19 mouse cellular contexts compared by ENCODE assay signal in the genomic region with DNA sequence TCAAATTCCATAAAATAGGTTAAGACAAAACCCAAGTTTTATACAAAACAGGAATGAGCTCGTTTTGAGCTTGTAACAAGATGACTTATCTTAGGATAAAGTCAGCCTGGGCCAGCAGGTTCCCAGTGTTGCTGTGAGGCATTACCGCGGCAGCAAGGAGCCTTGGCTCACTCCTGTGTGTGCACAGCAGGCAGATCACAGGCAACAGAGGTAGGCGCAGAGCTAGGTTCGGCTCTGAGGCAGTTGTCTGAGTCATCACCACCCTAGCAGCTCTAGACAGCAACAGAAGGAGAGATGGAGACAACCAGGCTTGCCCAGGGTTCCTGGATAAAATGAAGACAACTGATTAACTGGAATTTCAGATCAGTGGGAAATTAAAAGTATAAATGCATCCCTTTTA. TPM values are rescaled to one million over a fixed set of nuclear protein-coding genes. Genes with fewer than 3 reads are reported as not detected.
DNase-seq lines count a peak whose midpoint lies in the region; ATAC-seq and TF ChIP-seq lines count a peak whose summit lies in the region.
"Had no signal": no experiment of that assay in that cellular context is flagged by ENCODE, and none has a peak within 500 bp of the region (broad histone marks: within the 10 kb centered on the region; RNA-seq: fewer than 3 reads in every experiment).

No protein-coding gene starts in this region.

- H3K4me1 ChIP-seq in stomach, postnatal 0 days (replicated peaks; ENCODE audit: control insufficient read depth, insufficient read depth): no peaks in the 10 kb centered on the region
- H3K4me1 ChIP-seq in midbrain, postnatal 0 days (ENCODE audit: insufficient read depth, low read length): no peaks in the 10 kb centered on the region
- H3K4me1 ChIP-seq: embryonic facial prominence, embryonic 13.5 days; forebrain, embryonic 13.5 days; heart, embryonic 13.5 days; hindbrain, embryonic 12.5 days; megakaryocyte, embryonic 14.5 days had no signal

- H3K27ac ChIP-seq in stomach, postnatal 0 days (replicated peaks): peak overlapping the region; percentile 40; the same call in 1 of the 2 replicates
- H3K27ac ChIP-seq in midbrain, postnatal 0 days (ENCODE audit: low read depth, low read length): no peak overlapping the region
- H3K27ac ChIP-seq: embryonic facial prominence, embryonic 13.5 days; forebrain, embryonic 13.5 days; heart, embryonic 13.5 days; hindbrain, embryonic 12.5 days had no signal

- H3K36me3 ChIP-seq in stomach, postnatal 0 days (ENCODE audit: control insufficient read depth, insufficient read depth, low read length): no peaks in the 10 kb centered on the region
- no peaks in the 10 kb centered on the region for H3K36me3 ChIP-seq in midbrain, postnatal 0 days (ENCODE audit: insufficient read depth, low read length)
- H3K36me3 ChIP-seq: embryonic facial prominence, embryonic 13.5 days; heart, embryonic 13.5 days; hindbrain, embryonic 12.5 days had no signal

- no peak overlapping the region for H3K4me2 ChIP-seq in stomach, postnatal 0 days (replicated peaks; ENCODE audit: low read depth)
- no peak overlapping the region for H3K4me2 ChIP-seq in midbrain, postnatal 0 days (ENCODE audit: low read depth, low read length, poor library complexity, severe bottlenecking)
- H3K4me2 ChIP-seq: embryonic facial prominence, embryonic 13.5 days; forebrain, embryonic 13.5 days; heart, embryonic 13.5 days; hindbrain, embryonic 12.5 days; lung, embryonic 14.5 days had no signal

- H3K4me3 ChIP-seq in stomach, postnatal 0 days (ENCODE audit: low read depth, low read length): no peak overlapping the region
- no peak overlapping the region for H3K4me3 ChIP-seq in midbrain, postnatal 0 days (ENCODE audit: low read depth, low read length)
- H3K4me3 ChIP-seq: embryonic facial prominence, embryonic 13.5 days; forebrain, embryonic 13.5 days; heart, embryonic 13.5 days; hindbrain, embryonic 12.5 days; megakaryocyte, embryonic 14.5 days had no signal

- DNase-seq in layer of hippocampus, adult 18-20 months (ENCODE audit: low spot score in 2 of 2): peak; percentile 43 to 55
- DNase-seq in layer of hippocampus, adult 9-10 months (ENCODE audit: low spot score): no peak
- peak; percentile 21 to 31 for DNase-seq in urinary bladder, adult 18-20 months (ENCODE audit: low spot score in 2 of 2)
- no peak for DNase-seq in urinary bladder, postnatal 4 days (ENCODE audit: low spot score in 2 of 2)
- peak; percentile 72 to 78 for DNase-seq in cerebellum, postnatal 25 days
- DNase-seq in stomach, postnatal 0 days (ENCODE audit: low spot score): peak; percentile 19
- DNase-seq in midbrain, postnatal 0 days (ENCODE audit: low spot score): no peak
- DNase-seq in adrenal gland, adult 8-10 months: no peak
- DNase-seq: gastrocnemius, postnatal 25 days; kidney, adult 11 months; kidney, postnatal 4 days; liver; thymus, adult 2 months had no signal

- H3K9ac ChIP-seq in stomach, postnatal 0 days (ENCODE audit: low read length): no peak overlapping the region
- no peak overlapping the region for H3K9ac ChIP-seq in midbrain, postnatal 0 days (replicated peaks; ENCODE audit: low read length, poor library complexity, severe bottlenecking)
- H3K9ac ChIP-seq: embryonic facial prominence, embryonic 13.5 days; forebrain, embryonic 13.5 days; heart, embryonic 13.5 days; hindbrain, embryonic 12.5 days; lung, embryonic 14.5 days had no signal

- no peak for TF ChIP-seq CTCF in stomach, postnatal 0 days (IDR thresholded peaks at IDR 0.05; ENCODE audit: low read depth)
- no peak for TF ChIP-seq CTCF in midbrain, postnatal 0 days (IDR thresholded peaks at IDR 0.05)

- peak; percentile 9 for TF ChIP-seq EP300 in stomach, postnatal 0 days (optimal IDR thresholded peaks at IDR 0.05)

- H3K9me3 ChIP-seq in stomach, postnatal 0 days (ENCODE audit: control insufficient read depth, low read length): no peaks in the 10 kb centered on the region
- H3K9me3 ChIP-seq in midbrain, postnatal 0 days (ENCODE audit: low read length): no peaks in the 10 kb centered on the region
- H3K9me3 ChIP-seq: embryonic facial prominence, embryonic 13.5 days; forebrain, embryonic 13.5 days; heart, embryonic 13.5 days; hindbrain, embryonic 12.5 days; megakaryocyte, embryonic 14.5 days had no signal

- 14% methylated on average over 5 of the region's 5 CpGs for WGBS in stomach, postnatal 0 days
- WGBS in midbrain, postnatal 0 days: 45% methylated on average over 5 of the region's 5 CpGs

- no peaks in the 10 kb centered on the region for H3K27me3 ChIP-seq in stomach, postnatal 0 days (ENCODE audit: control insufficient read depth, insufficient read depth, low read length)
- no peaks in the 10 kb centered on the region for H3K27me3 ChIP-seq in midbrain, postnatal 0 days (ENCODE audit: insufficient read depth, low read length)
- H3K27me3 ChIP-seq: embryonic facial prominence, embryonic 13.5 days; heart, embryonic 13.5 days; hindbrain, embryonic 12.5 days had no signal

- ATAC-seq in stomach, postnatal 0 days (ENCODE audit: low FRiP score, low TSS enrichment): peak; percentile 64; the same call in 1 of the 2 replicates
- ATAC-seq in midbrain, postnatal 0 days (ENCODE audit: low FRiP score): no peak
- ATAC-seq: forebrain, embryonic 13.5 days had no signal

RNA-seq across cellular contexts. Expression of a gene that starts 35.0 kb away (rescaled TPM):
- total RNA-seq in layer of hippocampus, adult 18-20 months (2021): 100 to 1,000 TPM; 389 to 433 TPM
- 3.5 and 3.6 TPM in 2 replicates for polyA plus RNA-seq in stomach, postnatal 0 days (2015; fragmentation: Nextera tagmentation; extraction: Ambion mirVana)
- total RNA-seq in midbrain, postnatal 0 days (2014; rRNA removed): 66.0 and 78.6 TPM in 2 replicates
- 44.6 and 48.5 TPM in 2 replicates for polyA plus RNA-seq in midbrain, postnatal 0 days (2015; fragmentation: Nextera tagmentation; extraction: Ambion mirVana)
- total RNA-seq in adrenal gland, adult 8-10 months (2022): 100 to 1,000 TPM; 138 to 583 (median 298) TPM

Comparison
In these comparisons a context has a peak if more than half of its experiments do, and no peak if none do; other contexts are left out.
1. DNase-seq: peak in layer of hippocampus, adult 18-20 months (2 of 2), urinary bladder, adult 18-20 months (2 of 2), cerebellum, postnatal 25 days (2 of 2) and stomach, postnatal 0 days (single experiment); none in layer of hippocampus, adult 9-10 months (single experiment), urinary bladder, postnatal 4 days (0 of 2), midbrain, postnatal 0 days (single experiment) and adrenal gland, adult 8-10 months (single experiment).